Comparison of ENCODE assay signal across 8 mouse cellular contexts in the genomic region with DNA sequence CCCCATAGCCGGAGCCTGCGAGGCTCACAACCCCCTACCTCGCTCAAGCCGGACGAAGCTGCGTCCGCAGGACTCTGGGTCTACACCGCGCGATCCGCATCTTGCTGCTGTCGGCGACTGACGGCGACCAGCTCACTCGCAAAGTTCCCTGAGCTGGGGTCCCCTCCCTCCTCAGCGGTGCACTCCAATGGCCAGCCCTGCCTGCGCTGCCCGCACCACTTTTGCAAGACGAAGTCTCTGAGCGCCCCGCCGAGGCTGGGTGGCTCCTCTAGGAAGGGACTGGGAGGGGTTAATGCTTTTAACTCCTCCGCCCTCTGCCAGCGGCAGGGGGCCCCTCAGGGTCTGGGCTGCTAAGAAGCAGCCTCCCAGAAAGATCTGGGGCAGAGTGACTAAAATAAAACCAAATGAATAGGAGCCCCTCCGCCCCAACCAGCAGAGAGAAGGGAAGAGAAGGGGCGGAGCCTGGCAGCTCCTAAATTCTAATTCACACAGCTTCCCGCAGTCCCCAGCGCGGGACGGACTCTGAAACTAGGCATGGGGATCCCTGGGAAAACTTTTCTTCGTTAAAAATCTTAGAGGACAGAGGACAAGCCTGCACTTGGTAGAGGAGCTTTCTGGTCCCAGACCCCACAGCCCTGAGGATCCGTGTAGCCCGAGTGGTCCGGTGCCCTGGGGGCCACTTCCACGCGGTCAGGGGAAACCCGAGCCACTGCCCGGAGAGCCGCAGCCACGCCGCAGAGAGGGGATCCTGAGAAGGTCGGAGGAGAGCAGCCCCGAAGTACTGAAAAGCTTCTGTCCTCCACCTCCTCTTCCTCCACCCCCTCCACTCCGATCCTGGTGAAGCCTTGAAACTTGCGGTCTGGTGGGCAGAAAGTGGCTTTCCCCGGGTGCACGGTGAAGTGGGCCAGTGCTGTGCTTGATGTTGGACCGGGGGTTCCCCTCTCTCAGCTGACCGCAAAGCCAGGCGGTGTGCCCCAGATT. TPM values are rescaled to one million over a fixed set of nuclear protein-coding genes. Genes with fewer than 3 reads are reported as not detected.
DNase-seq lines count a peak whose midpoint lies in the region; ATAC-seq and TF ChIP-seq lines count a peak whose summit lies in the region.

A gene (minus strand): TSS at position 402 of the 981 bp plus-strand sequence.

- H3K4me3 ChIP-seq in embryonic facial prominence, embryonic 13.5 days, result peak within 1 kb of the TSS; percentile 63
- peak within 1 kb of the TSS; percentile 78 for H3K4me3 ChIP-seq in heart, adult 2 months
- H3K4me3 ChIP-seq in kidney, adult 2 months (ENCODE audit: insufficient read depth, low read depth, low read length), result peak within 1 kb of the TSS; percentile 63
- H3K4me3 ChIP-seq in limb, embryonic 14.5 days (replicated peaks; ENCODE audit: low read length), result peak within 1 kb of the TSS; percentile 55
- peak within 1 kb of the TSS; percentile 54 for H3K4me3 ChIP-seq in midbrain, embryonic 16.5 days (ENCODE audit: low read depth, low read length)

- TF ChIP-seq POLR2A in heart, adult 2 months (IDR thresholded peaks at IDR 0.05; ENCODE audit: insufficient read depth, low read depth, low read length), result peak; percentile 95
- no peak for TF ChIP-seq POLR2A in kidney, adult 2 months (IDR thresholded peaks at IDR 0.05; ENCODE audit: low read depth, low read length)
- peak; percentile 66; the same call in 1 of the 2 replicates for TF ChIP-seq POLR2A in limb, embryonic 14.5 days (IDR thresholded peaks at IDR 0.05; ENCODE audit: borderline replicate concordance, extremely low read depth, insufficient read depth, insufficient read length)

- H3K4me1 ChIP-seq in embryonic facial prominence, embryonic 13.5 days, result peaks cover 22% of the 10 kb centered on the region
- H3K4me1 ChIP-seq in heart, adult 2 months (ENCODE audit: control insufficient read depth, insufficient read depth, low read length), result no peaks in the 10 kb centered on the region
- no peaks in the 10 kb centered on the region for H3K4me1 ChIP-seq in kidney, adult 2 months (ENCODE audit: control insufficient read depth, insufficient read depth, low read length)
- H3K4me1 ChIP-seq in limb, embryonic 14.5 days (ENCODE audit: control insufficient read depth, insufficient read depth, low read length), result peaks cover 13% of the 10 kb centered on the region
- H3K4me1 ChIP-seq in midbrain, embryonic 16.5 days (ENCODE audit: control insufficient read depth, insufficient read depth, low read length), result peaks cover 7% of the 10 kb centered on the region; the same call in 1 of the 2 replicates

- H3K4me2 ChIP-seq in embryonic facial prominence, embryonic 13.5 days, result peak within 1 kb of the TSS; percentile 86
- peak within 1 kb of the TSS; percentile 81 for H3K4me2 ChIP-seq in limb, embryonic 14.5 days (replicated peaks; ENCODE audit: low read depth, low read length, severe bottlenecking)
- peak within 1 kb of the TSS; percentile 96 for H3K4me2 ChIP-seq in midbrain, embryonic 16.5 days (ENCODE audit: low read length)

- intact Hi-C loops in heart, adult 2 months (cut with DNase I), result loop anchor here (1.0 to 5.0 kb wide), 3 partner anchors 51 to 222 kb away; no protein-coding TSS in a partner anchor

- H3K27ac ChIP-seq in embryonic facial prominence, embryonic 13.5 days, result peak within 1 kb of the TSS; percentile 89
- peak within 1 kb of the TSS; percentile 94 for H3K27ac ChIP-seq in heart, adult 2 months
- H3K27ac ChIP-seq in kidney, adult 2 months (ENCODE audit: insufficient read depth, low read depth, low read length), result peak within 1 kb of the TSS; percentile 94
- H3K27ac ChIP-seq in limb, embryonic 14.5 days (replicated peaks; ENCODE audit: low read depth, low read length), result peak within 1 kb of the TSS; percentile 77
- peak within 1 kb of the TSS; percentile 65 for H3K27ac ChIP-seq in midbrain, embryonic 16.5 days (ENCODE audit: low read length)

- peak; percentile 95 for ATAC-seq in embryonic facial prominence, embryonic 13.5 days (ENCODE audit: insufficient number of reproducible peaks, insufficient read depth, low FRiP score, low TSS enrichment, low read depth)
- ATAC-seq in limb, embryonic 14.5 days (ENCODE audit: low FRiP score, low read depth), result peak; percentile 90
- ATAC-seq in midbrain, embryonic 16.5 days, result peak; percentile 92

- TF ChIP-seq CTCF in heart, adult 2 months (IDR thresholded peaks at IDR 0.05), result peak; percentile 62
- TF ChIP-seq CTCF in kidney, adult 2 months (conservative IDR thresholded peaks at IDR 0.05; ENCODE audit: insufficient read depth, insufficient read length, low read depth, low read length), result no peak

- H3K79me2 ChIP-seq in heart, adult 2 months (replicated peaks; ENCODE audit: control insufficient read depth, insufficient read depth, low read length), result no peaks in the 10 kb centered on the region; the same call in 1 of the 2 replicates

- TF ChIP-seq EP300 in heart, adult 2 months (IDR thresholded peaks at IDR 0.05; ENCODE audit: insufficient read depth, low read depth, low read length), result peak; percentile 55

- H3K9me3 ChIP-seq in embryonic facial prominence, embryonic 13.5 days, result no peaks in the 10 kb centered on the region
- H3K9me3 ChIP-seq in limb, embryonic 14.5 days (ENCODE audit: control insufficient read depth, low read length), result no peaks in the 10 kb centered on the region
- no peaks in the 10 kb centered on the region for H3K9me3 ChIP-seq in midbrain, embryonic 16.5 days (replicated peaks; ENCODE audit: control insufficient read depth, low read length, poor library complexity, severe bottlenecking)

- H3K36me3 ChIP-seq in embryonic facial prominence, embryonic 13.5 days, result peaks cover 15% of the 10 kb centered on the region
- H3K36me3 ChIP-seq in heart, adult 2 months (ENCODE audit: control insufficient read depth, insufficient read depth, low read length), result peaks cover under 1% of the 10 kb centered on the region; the same call in 1 of the 2 replicates
- no peaks in the 10 kb centered on the region for H3K36me3 ChIP-seq in kidney, adult 2 months (ENCODE audit: control insufficient read depth, insufficient read depth, low read length)
- peaks cover 7% of the 10 kb centered on the region; the same call in 1 of the 2 replicates for H3K36me3 ChIP-seq in limb, embryonic 14.5 days (ENCODE audit: control insufficient read depth, insufficient read depth, low read length)
- H3K36me3 ChIP-seq in midbrain, embryonic 16.5 days (ENCODE audit: control insufficient read depth, insufficient read depth, low read length), result no peaks in the 10 kb centered on the region; the same call in 1 of the 2 replicates

- no peaks in the 10 kb centered on the region for H3K27me3 ChIP-seq in embryonic facial prominence, embryonic 13.5 days
- no peaks in the 10 kb centered on the region for H3K27me3 ChIP-seq in heart, adult 2 months (ENCODE audit: control insufficient read depth, insufficient read depth, low read length)
- H3K27me3 ChIP-seq in kidney, adult 2 months (replicated peaks; ENCODE audit: control insufficient read depth, insufficient read depth, low read length), result 0 out of 2 replicates have a peak, but pooled peaks cover 3% of the 10 kb centered on the region
- no peaks in the 10 kb centered on the region for H3K27me3 ChIP-seq in limb, embryonic 14.5 days (ENCODE audit: control insufficient read depth, insufficient read depth, low read length)
- peaks cover 4% of the 10 kb centered on the region; the same call in 1 of the 2 replicates for H3K27me3 ChIP-seq in midbrain, embryonic 16.5 days (ENCODE audit: control insufficient read depth, insufficient read depth, low read depth, low read length)

- DNase-seq in 3T3-L1 (ENCODE audit: low read depth, low spot score), result peak; percentile 78
- peak; percentile 64 for DNase-seq in adrenal gland, postnatal 25 days
- DNase-seq in heart, adult 2 months, result peak; percentile 86 to 90
- peak; percentile 80 for DNase-seq in kidney, adult 2 months
- peak; percentile 93 for DNase-seq in limb, embryonic 14.5 days (ENCODE audit: low spot score)
- peak; percentile 92 to 93 for DNase-seq in spleen, postnatal 36 days (ENCODE audit: low spot score in 2 of 2)

- H3K9ac ChIP-seq in embryonic facial prominence, embryonic 13.5 days, result peak within 1 kb of the TSS; percentile 82
- peak within 1 kb of the TSS; percentile 92 for H3K9ac ChIP-seq in heart, adult 2 months (ENCODE audit: low read depth, low read length)
- peak within 1 kb of the TSS; percentile 80 for H3K9ac ChIP-seq in limb, embryonic 14.5 days (ENCODE audit: low read depth, low read length, severe bottlenecking)
- peak within 1 kb of the TSS; percentile 61 for H3K9ac ChIP-seq in midbrain, embryonic 16.5 days (ENCODE audit: low read depth, low read length)

- WGBS in embryonic facial prominence, embryonic 13.5 days, result under 1% methylated on average over 51 of the region's 51 CpGs
- WGBS in heart, adult 2 months, result 3% methylated on average over 51 of the region's 51 CpGs
- 2% methylated on average over 51 of the region's 51 CpGs for WGBS in kidney, adult 2 months
- WGBS in limb, embryonic 14.5 days, result under 1% methylated on average over 50 of the region's 51 CpGs
- 0% methylated on average over 51 of the region's 51 CpGs for WGBS in midbrain, embryonic 16.5 days

RNA-seq across cellular contexts. Expression of the gene that starts here (rescaled TPM):
- 15.0 and 16.0 TPM in 2 replicates for total RNA-seq in adrenal gland, postnatal 25 days (2021)
- 21.2 and 23.5 TPM in 2 replicates for polyA plus RNA-seq in embryonic facial prominence, embryonic 13.5 days (2015; fragmentation: Nextera tagmentation; extraction: Ambion mirVana)
- total RNA-seq in heart, adult 2 months (2021), result 10 to 100 TPM; 53.8 to 72.1 TPM
- polyA plus RNA-seq in heart, adult 2 months (2012; rRNA removed), result 67.0 and 90.6 TPM in 2 replicates
- polyA plus RNA-seq in kidney, adult 2 months (2012; rRNA removed), result 23.1 and 24.0 TPM in 2 replicates
- 20.5 and 24.6 TPM in 2 replicates for polyA plus RNA-seq in limb, embryonic 14.5 days (2012; rRNA removed)
- polyA plus RNA-seq in limb, embryonic 14.5 days (2014; fragmentation: Nextera tagmentation; extraction: Ambion mirVana), result 18.5 and 22.0 TPM in 2 replicates
- polyA plus RNA-seq in midbrain, embryonic 16.5 days (2015; fragmentation: Nextera tagmentation; extraction: Ambion mirVana), result 23.6 and 29.9 TPM in 2 replicates

Comparison
In these comparisons a context has a peak if more than half of its experiments do, and no peak if none do; other contexts are left out.
1. Peak in every context shown above with its lines: DNase-seq, ATAC-seq, H3K4me3 ChIP-seq and H3K27ac ChIP-seq.